Mouse (Mus musculus) stomach, postnatal 0 days (tissue): ENCODE data around the gene Mgea5.

Source experiments
- CTCF ChIP-seq: IDR thresholded peaks from 2 replicates; pipeline ENCODE4 v1.5.1; 2016; ENCODE audit warnings: antibody characterized with exemption, low read depth, mild to moderate bottlenecking, moderate library complexity
- EP300 ChIP-seq: optimal IDR thresholded peaks from 2 replicates; pipeline ENCODE3; 2016; ENCODE audit warnings: antibody characterized with exemption

DNA sequence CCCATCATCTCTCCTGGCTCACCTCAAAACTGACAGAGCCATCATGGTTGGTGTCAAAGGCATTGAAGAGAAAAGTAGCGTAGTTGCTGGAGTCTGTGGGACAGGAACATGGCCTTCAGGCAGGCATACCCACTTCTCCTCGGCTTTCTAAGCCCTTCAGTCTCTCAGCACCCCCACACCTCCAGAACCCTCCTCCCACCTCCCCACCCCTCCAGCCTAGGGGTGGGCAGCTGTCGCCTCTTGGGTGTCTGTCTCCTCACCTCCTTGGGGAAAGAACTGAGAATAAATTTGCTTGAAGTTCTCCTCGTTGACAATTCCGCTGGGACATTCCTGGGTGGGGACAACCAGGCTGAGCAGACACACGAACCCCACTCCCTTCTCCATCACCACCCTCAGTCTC is 11.1 kb upstream of the Mgea5 start:
- TF ChIP-seq EP300 (no peak), CTCF (no peak)
